Mouse (Mus musculus) heart, postnatal 14 days (tissue): ENCODE data around the gene Col4a3. TPM values are rescaled to one million over a fixed set of nuclear protein-coding genes. Genes with fewer than 3 reads are reported as not detected.
A peak's percentile ranks its signal among the peaks of the same experiment; 100 is the strongest.

Experiments used
- DNase-seq, 2 experiments: peaks; one replicate each; pipeline ENCODE4 v3.0.0; 2021 to 2022
- intact Hi-C: fragments of 180-260 bp; cut with DNase I; formaldehyde crosslinking; loops from one replicate; pipeline ENCODE4 v1.15.1; 2025
- total RNA-seq, 2 experiments: library from RNA; stranded (reverse); gene quantifications; 2 replicates each; pipeline ENCODE4 v1.2.3; 2021

Gene Col4a3
- total RNA-seq, 2 experiments from 2014 or later, result 5.1 to 5.5 TPM

DNA sequence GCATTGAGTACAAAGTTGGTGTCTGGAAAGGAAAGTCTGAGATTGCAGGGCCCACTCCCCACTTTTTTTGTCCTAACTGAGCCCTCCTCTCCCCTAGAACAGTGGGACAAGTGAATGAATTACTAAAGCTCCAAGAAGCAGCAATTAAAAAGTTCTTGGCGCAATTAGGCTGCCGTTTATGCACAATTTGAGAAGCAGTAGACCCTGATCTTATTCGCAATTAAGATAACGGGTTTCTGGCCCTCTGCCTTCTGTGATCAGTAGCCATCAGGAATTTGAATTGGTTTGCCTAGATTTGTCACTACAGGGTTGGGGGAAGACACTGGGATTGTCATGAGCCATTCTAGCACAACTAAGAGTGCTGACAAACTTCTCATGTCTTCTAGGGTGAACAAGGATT lies 64.1 kb downstream of the Col4a3 start:
- no peak for DNase-seq
- intact Hi-C loops, result no loop called here

DNA sequence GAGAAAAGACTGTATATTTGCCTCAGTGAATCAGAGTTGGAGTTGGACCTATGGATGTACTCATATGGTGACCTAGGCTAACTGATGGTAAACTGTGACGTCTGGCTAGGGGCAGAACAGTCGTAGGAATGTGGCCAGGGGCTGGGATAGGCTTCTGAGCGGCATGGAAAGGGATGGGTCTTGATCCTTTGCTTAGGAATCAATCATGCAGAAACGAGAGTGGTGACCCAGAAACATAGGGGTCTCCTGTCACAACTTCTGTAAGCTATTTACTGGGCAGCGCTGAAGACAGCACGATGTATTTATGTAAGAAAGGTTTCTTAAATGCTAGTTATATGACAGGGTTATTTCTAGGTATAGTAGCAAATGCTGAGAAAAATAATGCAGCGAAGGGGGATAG lies 67.3 kb downstream of the Col4a3 start:
- DNase-seq, result no peak
- intact Hi-C loops, result no loop called here

DNA sequence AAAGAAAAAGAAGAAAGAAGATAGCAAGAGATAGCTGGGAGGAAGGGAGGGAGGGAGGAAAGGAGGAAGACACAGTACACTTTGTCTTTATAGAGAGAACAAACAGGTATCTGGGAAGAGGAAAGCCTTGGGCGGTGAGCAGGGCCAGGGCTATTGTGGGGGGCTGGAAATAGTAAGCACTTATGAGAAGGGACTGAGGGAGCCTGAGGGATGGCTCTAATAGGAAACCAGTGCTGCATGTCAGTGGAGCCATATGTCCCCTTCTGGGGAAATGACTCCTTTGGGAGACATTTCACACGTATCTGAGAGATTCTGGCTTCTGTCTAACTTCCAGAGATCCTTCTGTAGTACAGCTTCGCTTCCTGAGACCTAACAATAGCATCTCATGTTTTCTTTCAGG lies 69.7 kb downstream of the Col4a3 start:
- intact Hi-C loops, result no loop called here
- DNase-seq, result no peak

DNA sequence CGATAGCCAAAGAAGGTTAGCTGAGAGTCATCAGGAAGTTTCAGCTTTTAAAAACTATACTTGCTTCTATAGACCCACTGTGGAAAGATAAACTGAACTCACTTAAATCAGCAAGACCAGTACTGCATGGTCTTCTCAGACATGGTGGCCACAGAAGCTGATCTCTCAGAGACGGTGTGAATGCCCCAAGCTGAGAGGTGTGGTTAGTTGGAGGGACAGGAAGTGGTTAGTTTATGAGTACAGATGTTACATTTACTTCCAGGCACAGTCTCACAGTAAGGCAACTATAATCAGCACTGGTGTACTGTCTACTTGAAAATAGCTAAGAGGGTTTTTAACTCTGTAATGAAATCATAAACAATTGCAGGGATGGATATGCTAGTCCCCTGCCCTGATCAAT lies 75.5 kb downstream of the Col4a3 start:
- intact Hi-C loops, result no loop called here
- no peak for DNase-seq

DNA sequence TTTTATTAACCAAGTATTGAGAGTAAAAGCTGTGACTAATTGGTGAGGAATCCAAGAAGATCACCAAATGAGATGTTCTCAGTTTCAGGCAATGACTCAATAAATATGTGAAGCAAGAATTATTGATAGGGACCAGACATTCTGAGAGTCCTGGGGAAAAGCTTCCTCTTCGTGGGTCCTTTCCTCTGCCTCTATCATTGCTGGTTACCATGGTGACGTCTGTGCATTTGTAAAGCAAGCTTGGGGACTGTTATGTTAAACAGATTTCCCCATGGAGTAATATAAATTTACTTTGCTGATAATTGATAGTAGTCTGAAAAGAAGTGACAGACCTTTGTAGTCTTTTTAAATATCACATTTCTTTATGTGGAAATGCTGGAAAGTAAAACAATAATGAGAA lies 76.8 kb downstream of the Col4a3 start:
- no peak for DNase-seq

DNA sequence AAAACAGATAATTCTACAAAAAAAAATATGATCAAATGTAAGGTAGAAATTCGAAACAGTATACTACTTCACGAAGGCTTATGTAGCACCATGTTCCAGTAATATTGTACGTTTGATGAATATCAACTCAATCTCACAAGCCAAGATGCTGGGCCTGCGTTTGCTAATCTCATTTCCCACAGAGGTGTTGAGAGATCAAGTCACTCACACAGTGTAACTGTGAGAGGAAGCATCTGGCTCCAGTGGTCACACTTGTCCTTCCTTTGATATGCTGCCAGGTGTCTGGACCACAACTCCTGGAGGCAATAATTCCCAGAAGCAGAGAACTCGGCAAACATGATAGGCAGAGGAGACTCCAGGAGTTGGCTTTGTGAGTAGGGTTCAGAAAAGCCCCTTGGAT lies 99.6 kb downstream of the Col4a3 start:
- DNase-seq, result no peak
- intact Hi-C loops, result no loop called here

More for the DNA sequence above, 76.8 kb downstream of the Col4a3 start:
- intact Hi-C loops, result no loop called here

DNA sequence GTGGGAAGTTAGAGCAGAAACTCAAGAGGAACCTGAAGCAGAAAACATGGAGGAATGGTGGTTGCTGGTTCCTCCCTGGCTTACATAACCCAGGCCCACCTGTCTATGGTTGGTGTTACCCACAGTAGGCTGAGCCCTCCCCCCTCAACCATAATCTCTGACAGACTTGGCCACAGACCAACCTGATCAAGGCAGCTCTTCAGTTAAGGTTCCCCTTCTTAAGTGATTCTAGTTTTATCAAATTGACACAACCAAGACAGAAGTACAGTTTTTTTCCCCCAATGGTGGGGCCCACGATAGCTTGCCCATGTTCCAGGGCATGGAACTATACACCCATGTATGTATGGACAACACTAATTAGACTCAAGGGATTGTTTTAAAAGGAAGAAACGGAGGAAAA lies 100.1 kb downstream of the Col4a3 start:
- intact Hi-C loops, result no loop called here
- no peak for DNase-seq

DNA sequence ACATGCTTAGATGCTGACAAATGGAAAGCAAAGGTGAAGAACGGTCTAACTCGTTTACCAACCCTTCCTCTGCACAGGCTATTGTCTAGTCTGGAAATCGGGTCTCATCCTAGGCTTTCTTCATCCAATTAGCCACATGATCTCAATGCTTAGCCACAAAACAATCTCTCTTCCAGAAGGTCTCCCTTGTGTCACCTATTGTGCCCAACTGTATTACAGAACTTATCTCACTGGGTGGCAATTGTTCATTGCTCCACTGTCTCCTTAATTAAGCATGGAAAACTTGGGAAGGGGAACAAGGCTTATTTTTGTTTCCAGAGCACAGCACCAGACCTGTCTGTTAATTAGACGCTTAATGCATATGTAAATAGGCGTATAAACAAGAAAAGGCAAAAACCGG lies 101.2 kb downstream of the Col4a3 start:
- intact Hi-C loops, result no loop called here
- DNase-seq, result no peak

DNA sequence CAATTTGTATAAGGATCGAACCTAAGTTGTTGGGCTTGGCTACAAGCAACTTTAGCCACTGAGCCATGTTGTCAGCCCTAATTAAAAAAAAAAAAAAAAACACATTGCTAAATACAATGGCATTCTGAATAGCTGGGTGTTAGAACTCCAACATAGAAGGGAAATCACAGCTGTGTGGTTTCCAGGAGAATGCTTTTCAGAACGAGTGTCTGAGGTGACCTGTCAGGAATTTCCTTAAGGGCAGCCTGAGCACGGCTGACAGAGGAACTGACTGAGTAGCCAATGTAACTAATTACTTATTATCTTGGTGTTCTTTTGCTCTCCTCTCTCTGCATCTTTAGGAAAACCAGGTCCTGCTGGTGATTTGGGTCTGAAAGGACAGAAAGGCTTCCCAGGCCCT lies 109.2 kb downstream of the Col4a3 start:
- intact Hi-C loops, result no loop called here
- DNase-seq, result no peak

DNA sequence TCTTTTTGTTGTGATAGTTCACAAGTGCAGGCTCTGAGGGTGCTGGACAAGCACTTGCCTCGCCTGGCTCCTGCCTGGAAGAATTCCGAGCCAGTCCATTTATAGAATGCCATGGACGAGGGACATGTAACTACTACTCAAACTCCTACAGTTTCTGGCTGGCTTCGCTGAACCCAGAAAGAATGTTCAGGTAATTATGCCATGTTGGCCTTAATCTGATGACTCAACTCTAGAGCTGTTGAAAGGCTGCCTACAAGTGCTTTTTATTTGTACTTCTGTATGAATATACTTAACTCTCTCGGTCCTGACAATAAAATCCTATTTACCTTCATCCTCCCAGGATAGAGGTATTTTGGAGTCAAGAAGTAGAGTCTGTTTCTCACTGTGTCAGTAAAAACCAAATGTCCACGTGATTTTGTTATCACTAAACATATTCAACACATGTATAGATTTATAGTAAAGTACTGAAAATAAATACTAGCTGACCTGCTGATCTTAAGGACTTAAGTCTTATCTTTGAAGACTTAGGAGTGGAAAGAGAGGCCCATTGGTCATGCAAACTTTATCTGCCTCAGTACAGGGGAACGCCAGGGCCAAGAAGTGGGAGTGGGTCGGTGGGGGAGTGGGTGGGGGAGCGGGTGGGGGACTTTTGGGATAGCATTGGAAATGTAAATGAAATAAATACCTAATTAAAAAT lies 131.2 kb downstream of the Col4a3 start:
- DNase-seq, result peak in 1 of 2 experiments; percentile 9
- intact Hi-C loops, result no loop called here

DNA sequence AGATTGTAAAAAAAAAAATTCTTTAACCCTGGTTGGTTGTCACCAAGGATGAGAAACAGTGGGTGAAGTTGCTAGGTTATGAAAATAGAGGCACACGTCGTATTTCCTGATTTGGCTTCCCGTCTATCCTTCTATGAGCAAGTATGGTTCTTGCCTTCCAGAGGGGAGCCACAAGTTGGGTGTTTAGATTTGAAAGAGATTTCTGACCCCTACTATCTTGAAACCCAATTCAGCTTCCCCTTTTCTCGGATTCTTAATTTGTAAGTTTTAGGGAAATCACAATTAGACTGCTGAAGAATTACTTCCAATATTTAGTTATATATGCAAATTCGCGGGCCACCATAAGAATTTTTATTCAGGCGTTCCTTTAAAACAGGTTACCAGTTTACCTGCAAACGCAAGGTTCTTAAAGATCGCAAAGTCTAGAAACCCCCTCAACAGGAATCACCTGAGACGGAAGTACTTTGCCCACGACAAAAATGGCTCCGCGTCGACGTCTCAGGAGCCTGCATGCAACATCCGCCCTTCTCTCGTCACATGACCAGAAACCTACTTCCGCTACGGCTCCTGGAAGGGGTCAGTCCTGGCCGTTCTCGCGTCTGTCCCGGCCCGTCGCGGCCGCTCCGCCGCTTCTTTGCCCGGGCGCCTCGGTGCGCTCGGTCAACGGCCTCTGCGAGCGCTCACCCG lies 137.8 kb downstream of the Col4a3 start, which contains the start of gene Mff:
Gene Mff (plus strand): TSS at position 552 of the 687 bp plus-strand sequence.
- intact Hi-C loops, result loop anchor here (2.0 kb wide), 1 partner anchor 62 kb away; no protein-coding TSS in a partner anchor
- DNase-seq, result peak; percentile 90 to 93

DNA sequence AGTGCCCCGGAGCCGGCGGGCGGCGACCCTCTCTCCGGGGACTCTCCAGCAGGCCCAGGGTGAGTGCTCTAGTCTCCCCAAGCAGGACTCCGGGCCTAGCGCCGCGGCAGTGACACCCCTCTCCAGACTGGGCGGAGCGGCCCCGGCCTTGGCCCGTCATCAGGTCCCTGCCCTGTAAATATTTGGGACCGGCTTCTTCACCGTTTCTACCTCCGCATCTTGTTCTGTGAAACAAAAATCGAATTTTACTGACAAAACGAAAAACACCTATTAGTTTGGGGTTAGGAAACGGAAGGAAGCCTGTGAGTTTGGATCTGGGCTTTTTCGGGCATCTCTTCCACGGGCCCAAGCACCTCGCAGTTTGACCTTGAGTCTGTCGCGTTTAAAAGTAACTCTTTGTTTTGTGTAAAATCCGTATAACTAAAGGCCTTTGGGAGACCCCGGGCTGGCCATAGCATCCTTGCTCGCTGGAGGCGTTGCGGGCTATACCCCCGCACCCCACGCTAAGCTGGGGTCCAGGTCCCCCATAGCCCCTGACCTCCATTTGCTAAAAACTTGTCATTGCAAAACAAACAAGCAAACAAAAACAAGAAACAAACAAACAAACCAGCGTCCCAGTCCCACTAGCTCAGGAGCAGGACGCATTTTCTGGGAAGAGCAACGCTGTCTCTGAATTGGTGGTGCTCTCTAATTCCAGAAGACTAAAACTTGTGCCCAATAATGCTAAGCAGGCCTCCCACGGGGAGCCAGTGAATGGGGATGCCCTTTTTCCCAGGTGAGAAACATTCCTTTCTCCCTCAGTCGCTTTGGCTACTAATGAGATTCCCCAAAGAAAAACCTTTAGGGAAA lies 138.5 kb downstream of the Col4a3 start:
- intact Hi-C loops, result loop anchor here (2.0 kb wide), 1 partner anchor 62 kb away; no protein-coding TSS in a partner anchor
- no peak for DNase-seq

DNA sequence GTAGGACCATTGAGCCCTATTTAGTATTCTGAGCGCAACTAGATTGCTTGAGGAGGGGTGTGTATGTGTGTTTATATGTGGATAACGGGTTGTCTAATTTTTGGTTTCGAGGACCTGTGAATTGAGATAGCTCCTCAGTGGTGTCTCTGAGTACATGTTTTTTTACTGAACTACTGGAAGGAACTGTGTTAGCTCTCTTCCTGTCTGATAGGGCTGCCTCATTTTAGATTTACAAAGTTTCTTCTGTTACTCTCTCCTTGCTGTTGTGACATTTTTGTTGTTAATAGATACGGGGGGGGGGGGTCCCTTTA lies 139.1 kb downstream of the Col4a3 start:
- intact Hi-C loops, result loop anchor here (2.0 kb wide), 1 partner anchor 61 kb away; no protein-coding TSS in a partner anchor
- no peak for DNase-seq

DNA sequence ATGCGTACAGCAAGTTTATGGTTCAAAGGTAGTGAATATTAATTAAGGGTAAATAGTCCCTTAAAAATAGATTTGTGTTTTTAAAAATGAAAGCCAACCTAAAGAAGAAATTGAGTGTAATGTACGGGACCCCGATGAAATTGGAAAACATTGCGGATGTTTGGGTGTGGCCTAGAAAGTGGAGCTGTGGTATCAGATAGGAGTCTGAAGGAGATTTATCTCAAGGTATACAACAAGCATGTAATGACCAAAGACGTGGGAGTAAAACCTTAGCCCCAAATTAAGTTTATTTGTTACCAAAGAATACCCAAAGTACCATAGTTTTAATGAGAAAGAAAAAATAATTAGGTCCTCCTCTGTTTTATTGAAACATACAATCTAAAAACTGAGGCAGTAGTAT lies 139.8 kb downstream of the Col4a3 start:
- DNase-seq, result no peak
- intact Hi-C loops, result no loop called here

DNA sequence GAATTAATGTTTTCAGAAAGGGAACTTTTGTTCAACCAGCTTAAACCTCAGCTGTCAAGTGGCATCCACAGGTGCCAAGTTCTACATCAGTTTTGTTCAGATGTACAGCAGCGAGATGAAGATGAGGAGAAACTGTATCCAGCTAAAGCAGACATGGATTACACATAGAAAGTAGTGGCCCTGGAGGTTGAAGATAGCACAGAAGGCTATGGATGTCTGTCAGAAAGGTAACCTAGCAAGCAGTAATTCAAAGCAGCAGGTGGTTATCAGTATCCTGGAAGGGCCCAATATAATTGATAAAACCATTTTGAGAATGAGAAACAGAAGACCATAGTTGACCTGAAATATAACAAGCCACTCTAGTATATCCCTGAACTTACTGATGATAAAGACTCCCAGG lies 146.6 kb downstream of the Col4a3 start:
- intact Hi-C loops, result no loop called here
- no peak for DNase-seq

DNA sequence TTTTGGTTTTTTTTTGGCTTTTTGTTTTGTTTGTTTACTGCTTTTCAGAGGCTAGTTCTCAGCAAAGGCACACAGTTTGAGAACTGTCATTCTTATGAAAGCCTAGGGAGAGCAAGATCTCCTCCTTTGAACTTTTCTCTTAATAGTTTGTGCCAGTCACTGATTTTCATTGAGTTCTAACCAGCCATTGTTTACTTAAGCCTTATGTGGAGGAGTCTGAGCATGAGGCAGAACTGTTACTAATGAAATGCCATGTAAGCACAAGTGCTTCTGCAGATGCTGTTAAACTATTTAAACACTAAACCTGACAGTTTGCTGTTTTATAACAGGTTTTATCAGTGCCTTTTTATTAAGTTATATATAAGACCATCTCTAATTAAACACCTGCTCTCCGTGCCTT lies 151.3 kb downstream of the Col4a3 start:
- DNase-seq, result no peak
- intact Hi-C loops, result no loop called here

DNA sequence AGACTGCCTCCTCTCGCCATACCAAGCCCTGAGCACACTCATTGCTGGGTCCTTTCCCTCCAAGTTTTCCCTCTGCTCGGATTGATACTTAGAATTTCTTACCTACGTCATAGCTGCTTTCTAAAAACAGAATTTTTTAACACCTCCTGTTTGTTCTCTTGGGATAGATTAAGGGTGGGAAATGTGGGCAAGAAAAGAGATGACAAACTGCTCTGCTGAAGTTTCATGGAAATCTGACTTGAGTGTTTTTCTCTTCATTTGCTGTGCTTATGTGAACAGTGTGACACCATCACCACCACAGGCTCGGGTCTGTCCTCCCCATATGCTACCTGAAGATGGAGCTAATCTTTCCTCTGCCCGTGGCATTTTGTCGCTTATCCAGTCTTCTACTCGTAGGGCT lies 154.8 kb downstream of the Col4a3 start:
- intact Hi-C loops, result no loop called here
- no peak for DNase-seq

DNA sequence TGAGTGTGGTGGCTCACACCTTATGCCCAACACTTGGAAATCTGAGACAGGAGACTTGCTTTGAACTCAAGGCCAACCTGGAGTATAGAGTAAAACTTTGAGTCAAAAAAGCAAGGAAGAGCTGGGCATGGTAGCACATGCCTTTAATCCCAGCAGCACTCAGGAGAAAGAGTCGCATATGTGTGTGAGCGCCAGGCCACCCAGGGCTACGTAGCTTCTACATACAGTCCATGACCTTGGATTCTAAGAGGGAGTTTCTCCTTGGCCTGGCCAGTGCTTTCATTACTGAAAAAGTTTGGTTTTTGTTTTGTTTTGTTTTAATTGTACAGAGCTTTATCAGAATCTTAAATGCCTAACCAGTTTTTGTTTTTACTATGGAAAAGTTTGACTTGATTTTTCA lies 157.2 kb downstream of the Col4a3 start:
- intact Hi-C loops, result no loop called here
- DNase-seq, result no peak

DNA sequence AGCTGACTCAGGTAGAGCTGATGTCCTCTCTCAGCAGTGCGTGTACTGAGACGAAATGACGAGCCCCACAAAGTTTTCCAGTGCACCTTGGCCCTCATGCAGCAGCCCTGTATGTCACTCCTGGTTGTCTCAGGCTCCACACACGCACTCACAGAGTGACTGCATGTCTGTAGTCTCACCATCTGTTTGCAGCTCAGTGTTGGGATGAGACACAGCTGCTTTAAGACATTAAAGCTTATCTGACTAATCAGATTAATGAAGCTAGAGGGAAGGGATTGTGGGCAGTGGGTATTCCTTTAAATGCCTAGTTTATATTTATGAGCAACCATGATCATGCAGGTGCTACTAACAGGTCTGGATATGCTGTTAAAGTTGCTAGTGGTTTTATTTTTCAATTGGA lies 159.7 kb downstream of the Col4a3 start:
- intact Hi-C loops, result no loop called here
- no peak for DNase-seq

DNA sequence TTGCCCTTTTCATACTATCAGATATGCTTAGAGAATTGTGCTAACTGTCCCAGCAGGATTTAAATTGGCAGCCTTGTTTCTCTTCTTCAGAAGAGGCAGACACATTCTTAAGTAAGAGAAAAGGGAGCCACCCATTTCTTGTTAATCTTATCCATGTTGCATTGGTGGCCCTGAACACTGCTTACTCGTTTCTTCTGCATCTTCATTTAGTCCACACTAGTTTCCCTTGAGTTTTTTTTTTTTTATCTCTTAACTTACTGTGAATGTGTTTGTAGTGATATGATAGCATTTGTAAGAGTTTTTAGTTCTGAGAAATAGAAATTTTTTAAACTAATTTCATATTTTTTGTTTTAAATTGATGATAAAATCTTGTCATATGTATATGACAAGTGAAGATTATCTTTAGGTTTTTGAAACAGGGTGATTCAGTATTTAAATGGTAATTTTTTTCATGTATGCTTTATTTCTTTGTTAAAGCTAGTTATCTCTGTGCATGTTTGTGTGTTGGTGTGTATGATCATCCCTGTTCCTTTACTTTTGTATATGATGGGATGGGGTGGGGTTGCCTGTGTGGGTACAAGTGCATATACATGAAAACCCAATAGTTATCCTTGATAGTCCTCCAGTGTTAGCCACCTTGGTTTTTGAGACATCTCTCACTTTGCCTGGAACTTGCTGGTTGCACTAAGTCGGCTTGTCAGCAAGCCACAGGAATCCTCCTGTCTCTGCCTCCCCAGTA lies 161.2 kb downstream of the Col4a3 start:
- intact Hi-C loops, result no loop called here
- DNase-seq, result no peak

DNA sequence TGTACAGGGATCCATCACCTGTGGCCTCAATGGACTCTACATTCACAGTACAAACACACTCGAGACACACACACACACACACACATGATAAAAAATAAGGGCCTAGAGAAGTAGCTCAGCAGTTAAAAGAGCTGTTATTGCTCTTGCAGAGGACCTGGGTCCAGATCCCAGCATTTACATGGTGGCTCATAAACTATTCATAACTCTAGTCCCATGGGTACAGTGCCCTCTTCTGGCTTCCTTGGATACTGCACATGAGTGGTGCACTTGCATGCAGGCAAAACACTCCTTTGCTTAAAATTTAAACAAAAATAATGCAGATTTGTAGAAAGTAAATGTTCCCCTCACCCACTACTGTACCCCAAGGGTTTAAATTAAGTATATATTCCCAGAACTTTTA lies 172.8 kb downstream of the Col4a3 start:
- intact Hi-C loops, result no loop called here
- DNase-seq, result no peak
